Mouse (Mus musculus): Measurements from ENCODE around the gene Clock. TPM values are rescaled to one million over a fixed set of nuclear protein-coding genes. Genes with fewer than 3 reads are reported as not detected.

The Clock gene
- polyA plus RNA-seq (2016; fragmentation: Nextera tagmentation; extraction: Ambion mirVana): 14.7 and 15.3 TPM in 2 replicates

DNA sequence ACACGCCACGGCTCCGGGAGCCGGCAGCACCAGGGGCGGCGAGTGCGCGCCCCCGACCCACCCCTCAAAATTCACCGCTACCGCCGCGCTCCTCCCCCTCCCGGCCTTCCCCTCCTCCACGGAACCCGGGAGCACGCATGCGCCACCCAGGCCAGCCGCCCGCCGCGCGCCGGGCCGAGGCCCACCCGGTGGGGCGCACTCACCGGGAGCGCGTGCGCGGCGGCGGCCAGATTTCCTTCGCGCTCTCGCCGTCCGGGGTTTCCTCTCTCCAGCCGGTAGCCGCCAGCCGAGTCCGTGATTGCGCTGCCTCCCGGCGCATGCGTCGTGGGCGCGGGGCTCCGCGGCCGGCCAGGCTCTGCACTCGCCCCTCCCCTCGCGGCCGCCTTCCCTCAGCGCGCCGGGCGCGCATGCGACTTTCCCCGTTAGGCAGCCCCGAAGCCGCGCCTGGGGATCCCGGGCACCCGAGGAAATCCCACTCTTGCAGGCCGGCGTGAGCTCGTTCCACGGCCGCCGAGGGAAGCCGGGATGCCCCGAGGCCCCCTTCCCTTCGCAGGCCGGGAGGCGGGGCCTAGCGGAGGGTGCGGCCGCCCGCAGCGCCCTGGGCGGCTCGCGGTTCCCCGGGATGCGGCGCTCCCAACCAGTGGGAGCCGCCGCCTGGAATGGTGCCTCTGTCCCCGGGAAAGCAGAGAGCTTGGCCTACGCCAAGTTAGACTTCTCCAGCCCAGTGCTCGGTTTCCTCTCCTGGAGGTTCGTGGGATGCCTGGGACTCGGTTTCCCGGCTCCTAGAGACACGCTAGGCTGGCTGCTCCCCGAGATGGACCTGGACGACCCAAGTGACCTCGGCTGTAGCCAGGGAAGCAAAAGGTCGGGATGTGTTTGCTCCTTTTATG, at the start of gene Clock:
Gene Clock (minus strand): TSS at position 341 of the 890 bp plus-strand sequence.
- no peaks in the 10 kb centered on the region for H3K27me3 ChIP-seq
- no peaks in the 10 kb centered on the region for H3K9me3 ChIP-seq
- peak within 1 kb of the TSS; percentile 77 for H3K4me3 ChIP-seq
- peak within 1 kb of the TSS; percentile 97 for H3K27ac ChIP-seq (replicated peaks)
- H3K4me1 ChIP-seq: peaks cover 14% of the 10 kb centered on the region; the same call in 1 of the 2 replicates
- H3K36me3 ChIP-seq: no peaks in the 10 kb centered on the region
- peak within 1 kb of the TSS; percentile 87 for H3K9ac ChIP-seq (replicated peaks)
- under 1% methylated on average over 85 of the region's 104 CpGs for WGBS
- peak within 1 kb of the TSS; percentile 85 for H3K4me2 ChIP-seq (replicated peaks)
- peak; percentile 88 for ATAC-seq (ENCODE audit: low FRiP score, low read depth)

DNA sequence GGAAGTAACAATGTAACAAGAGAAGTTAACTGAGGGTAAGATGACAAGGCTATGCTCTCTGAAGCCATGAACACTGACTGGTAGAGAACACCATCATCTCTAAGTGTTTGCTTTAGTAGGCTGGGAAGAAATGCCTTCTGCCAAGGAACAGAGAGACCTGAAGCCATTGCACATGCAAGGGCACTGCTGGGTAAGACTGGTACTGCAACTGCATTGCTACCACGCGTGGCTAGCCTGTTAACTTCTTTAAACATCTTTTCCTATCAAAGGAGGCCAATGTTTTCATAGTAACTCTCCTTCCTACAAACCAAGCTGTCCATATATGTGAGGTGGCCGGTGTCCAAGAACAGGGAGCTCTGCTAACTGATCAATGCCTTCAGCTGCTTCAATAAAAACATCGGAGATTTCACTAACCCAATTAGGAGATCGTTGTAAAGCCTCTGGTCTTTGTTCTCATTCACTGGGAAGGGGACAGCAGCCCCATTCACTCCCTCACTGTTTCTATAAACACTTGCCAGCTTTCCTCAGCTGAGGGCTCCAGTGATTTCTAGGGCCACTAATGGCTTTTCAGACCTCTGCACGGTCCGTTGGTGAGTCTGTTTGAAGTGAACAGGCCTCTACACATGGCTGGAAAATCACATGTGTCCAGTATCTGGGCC, 47.5 kb upstream of the Clock start:
- no peak for ATAC-seq (ENCODE audit: low FRiP score, low read depth)
- H3K27me3 ChIP-seq: no peaks in the 10 kb centered on the region
- no peaks in the 10 kb centered on the region for H3K36me3 ChIP-seq
- H3K9me3 ChIP-seq: no peaks in the 10 kb centered on the region
- H3K9ac ChIP-seq (replicated peaks): no peak overlapping the region
- no peak overlapping the region for H3K27ac ChIP-seq (replicated peaks)
- H3K4me1 ChIP-seq: peaks cover 6% of the 10 kb centered on the region; the same call in 1 of the 2 replicates
- no peak overlapping the region for H3K4me2 ChIP-seq (replicated peaks)
- no peak overlapping the region for H3K4me3 ChIP-seq
- WGBS: 39% methylated on average over 7 of the region's 7 CpGs

DNA sequence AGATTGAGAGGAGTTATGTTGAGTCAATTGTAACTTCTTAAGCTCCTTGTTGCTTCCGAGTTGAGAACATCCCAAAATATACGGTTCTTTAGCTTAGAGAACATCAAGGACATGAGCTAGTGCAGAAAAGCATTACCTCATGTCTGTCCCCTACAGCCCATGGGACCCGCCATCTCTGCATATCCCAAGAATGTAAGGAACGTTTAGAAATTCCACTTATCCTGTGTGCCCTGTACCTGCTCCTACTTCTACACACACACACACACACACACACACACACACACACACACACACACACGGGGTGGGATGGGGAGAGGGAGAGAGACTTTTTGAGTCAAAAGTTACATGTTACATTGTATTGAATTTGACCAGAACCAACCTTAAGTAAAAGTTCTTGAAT, 46.9 kb upstream of the Clock start:
- H3K4me2 ChIP-seq (replicated peaks): no peak overlapping the region
- no peaks in the 10 kb centered on the region for H3K9me3 ChIP-seq
- H3K4me1 ChIP-seq: peaks cover 6% of the 10 kb centered on the region; the same call in 1 of the 2 replicates
- ATAC-seq (ENCODE audit: low FRiP score, low read depth): no peak
- H3K36me3 ChIP-seq: no peaks in the 10 kb centered on the region
- no peak overlapping the region for H3K9ac ChIP-seq (replicated peaks)
- H3K4me3 ChIP-seq: no peak overlapping the region
- no peaks in the 10 kb centered on the region for H3K27me3 ChIP-seq
- H3K27ac ChIP-seq (replicated peaks): no peak overlapping the region
- WGBS: 91% methylated on average over 5 of the region's 5 CpGs

GRCm38 (mm10) chr5:76346137-76346536, 41.5 kb upstream of the Clock start:
- Histone ChIP-seq H3K4me1 (no peaks in the 10 kb centered on the region), H3K9me3 (no peaks in the 10 kb centered on the region), H3K4me2 (replicated peaks) (no peak overlapping the region), H3K4me3 (no peak overlapping the region), H3K27me3 (no peaks in the 10 kb centered on the region), H3K27ac (replicated peaks) (no peak overlapping the region), H3K36me3 (no peaks in the 10 kb centered on the region), H3K9ac (replicated peaks) (no peak overlapping the region)
- no peak for ATAC-seq (ENCODE audit: low FRiP score, low read depth)
- 44% methylated on average over 2 of the region's 2 CpGs for WGBS

DNA sequence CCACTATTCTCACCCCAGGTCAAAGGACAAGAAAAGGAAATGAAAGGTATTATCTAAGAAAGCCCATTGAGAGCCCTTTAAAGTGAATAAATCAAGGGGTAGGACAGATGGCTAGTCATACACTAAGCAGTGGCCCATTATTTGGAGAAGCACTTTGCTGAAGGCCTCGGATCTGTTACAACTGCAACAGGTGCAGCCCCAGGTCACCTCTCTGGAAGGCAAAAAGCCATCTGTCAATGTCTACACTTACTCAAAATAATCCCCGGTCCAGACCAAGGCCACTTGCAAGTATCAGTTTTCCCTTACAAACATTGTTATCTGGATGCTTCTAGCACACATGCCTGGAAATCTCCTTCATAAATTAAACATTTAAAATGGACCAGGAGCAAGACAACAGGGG, 36.3 kb upstream of the Clock start:
- WGBS: 78% methylated on average over 2 of the region's 2 CpGs
- no peak overlapping the region for H3K4me3 ChIP-seq
- ATAC-seq (ENCODE audit: low FRiP score, low read depth): no peak

GRCm38 (mm10) chr5:76337100-76337499, 32.5 kb upstream of the Clock start:
- 85% methylated on average over 8 of the region's 8 CpGs for WGBS

More for the DNA sequence above, 36.3 kb upstream of the Clock start:
- Histone ChIP-seq H3K9ac (replicated peaks) (no peak overlapping the region), H3K4me2 (replicated peaks) (no peak overlapping the region), H3K4me1 (no peaks in the 10 kb centered on the region), H3K27ac (replicated peaks) (no peak overlapping the region), H3K36me3 (no peaks in the 10 kb centered on the region), H3K27me3 (no peaks in the 10 kb centered on the region), H3K9me3 (no peaks in the 10 kb centered on the region)

DNA sequence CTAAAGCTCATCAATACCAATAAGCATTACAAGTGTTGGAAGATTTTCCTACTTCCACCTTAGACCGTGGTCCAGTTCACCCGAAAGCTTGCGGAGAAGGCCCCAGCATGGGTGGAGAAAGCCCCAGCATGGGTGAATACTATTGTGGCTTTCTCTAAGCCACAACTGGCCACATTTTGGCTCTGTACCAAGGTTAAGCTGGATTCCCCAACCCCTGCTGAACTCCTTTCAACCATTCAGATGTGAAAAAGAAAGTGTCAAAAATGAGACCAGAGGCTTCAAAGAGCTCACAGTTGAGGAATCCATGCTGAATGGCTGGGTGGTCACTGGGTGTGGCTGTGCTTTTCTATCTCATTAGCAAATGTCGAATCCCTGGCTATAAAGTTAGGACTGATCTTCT, 29.2 kb upstream of the Clock start:
- Histone ChIP-seq H3K4me3 (no peak overlapping the region), H3K9ac (replicated peaks) (no peak overlapping the region), H3K36me3 (no peaks in the 10 kb centered on the region), H3K4me1 (no peaks in the 10 kb centered on the region), H3K27ac (replicated peaks) (no peak overlapping the region), H3K9me3 (no peaks in the 10 kb centered on the region), H3K4me2 (replicated peaks) (no peak overlapping the region), H3K27me3 (no peaks in the 10 kb centered on the region)
- ATAC-seq (ENCODE audit: low FRiP score, low read depth): no peak
- WGBS: 42% methylated on average over 4 of the region's 4 CpGs

More at GRCm38 (mm10) chr5:76337100-76337499, 32.5 kb upstream of the Clock start:
- no peak overlapping the region for H3K9ac ChIP-seq (replicated peaks)
- no peak overlapping the region for H3K4me3 ChIP-seq
- no peaks in the 10 kb centered on the region for H3K36me3 ChIP-seq
- ATAC-seq (ENCODE audit: low FRiP score, low read depth): no peak
- no peaks in the 10 kb centered on the region for H3K4me1 ChIP-seq
- no peak overlapping the region for H3K4me2 ChIP-seq (replicated peaks)
- no peaks in the 10 kb centered on the region for H3K9me3 ChIP-seq
- no peaks in the 10 kb centered on the region for H3K27me3 ChIP-seq
- no peak overlapping the region for H3K27ac ChIP-seq (replicated peaks)

DNA sequence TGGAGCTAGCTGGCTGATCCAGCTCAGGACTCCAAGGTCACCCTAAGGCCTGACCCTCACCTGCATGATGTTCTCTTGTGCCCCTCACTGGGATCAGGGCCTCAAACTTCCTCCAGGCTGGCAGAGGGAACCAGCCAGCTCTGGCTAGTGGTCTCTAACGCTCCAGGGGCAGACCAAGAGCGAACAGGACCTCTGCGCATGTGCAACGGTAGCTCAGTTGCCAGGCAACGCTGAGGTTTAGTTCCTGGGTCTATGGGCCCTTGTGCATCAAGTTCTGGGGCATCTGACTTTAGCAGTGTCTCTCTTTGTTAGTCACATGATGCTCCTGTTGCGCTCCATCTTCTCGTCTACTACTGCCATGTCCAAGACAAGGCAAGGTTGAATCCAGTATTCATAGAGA, 26.4 kb upstream of the Clock start, which contains the start of gene Pdcl2:
Gene Pdcl2 (minus strand): TSS at position 204 of the 400 bp plus-strand sequence.
- Histone ChIP-seq H3K27ac (replicated peaks) (no peak within 1 kb of the TSS), H3K4me3 (no peak within 1 kb of the TSS), H3K4me2 (replicated peaks) (no peak within 1 kb of the TSS), H3K27me3 (no peaks in the 10 kb centered on the region), H3K9ac (replicated peaks) (no peak within 1 kb of the TSS), H3K4me1 (no peaks in the 10 kb centered on the region), H3K9me3 (no peaks in the 10 kb centered on the region), H3K36me3 (no peaks in the 10 kb centered on the region)
- no peak for ATAC-seq (ENCODE audit: low FRiP score, low read depth)
- 90% methylated on average over 7 of the region's 7 CpGs for WGBS

DNA sequence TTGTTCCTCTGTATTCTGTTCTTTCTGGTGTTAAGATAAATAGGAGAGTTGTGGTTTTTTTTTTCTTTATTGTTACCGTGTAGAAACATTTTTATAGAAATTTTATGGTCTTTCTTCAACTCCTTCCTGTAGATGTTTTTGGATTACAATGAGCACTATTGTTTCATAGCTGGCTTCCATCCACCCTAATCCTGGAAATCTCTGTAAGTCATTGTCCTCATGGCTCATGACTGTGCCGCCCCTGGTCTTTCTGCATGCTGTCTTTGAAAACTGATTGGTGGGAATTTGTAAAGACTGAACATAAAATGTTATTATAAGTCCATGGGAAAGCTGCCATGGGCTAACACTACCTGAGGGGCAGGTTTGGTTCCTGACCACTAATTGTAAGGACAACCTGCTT, 22.7 kb upstream of the Clock start:
- ATAC-seq (ENCODE audit: low FRiP score, low read depth): no peak
- no peak overlapping the region for H3K4me3 ChIP-seq
- H3K9ac ChIP-seq (replicated peaks): no peak overlapping the region
- H3K27me3 ChIP-seq: no peaks in the 10 kb centered on the region; the same call in 1 of the 2 replicates
- no peak overlapping the region for H3K4me2 ChIP-seq (replicated peaks)
- 58% methylated on average over 2 of the region's 2 CpGs for WGBS
- H3K27ac ChIP-seq (replicated peaks): no peak overlapping the region
- no peaks in the 10 kb centered on the region for H3K4me1 ChIP-seq
- no peaks in the 10 kb centered on the region for H3K36me3 ChIP-seq
- no peaks in the 10 kb centered on the region for H3K9me3 ChIP-seq

GRCm38 (mm10) chr5:76325113-76325512, 20.5 kb upstream of the Clock start:
- Histone ChIP-seq H3K27me3 (no peaks in the 10 kb centered on the region; the same call in 1 of the 2 replicates), H3K4me1 (peaks cover 7% of the 10 kb centered on the region), H3K27ac (replicated peaks) (no peak overlapping the region), H3K36me3 (no peaks in the 10 kb centered on the region), H3K9me3 (no peaks in the 10 kb centered on the region), H3K4me3 (no peak overlapping the region), H3K4me2 (replicated peaks) (no peak overlapping the region), H3K9ac (replicated peaks) (no peak overlapping the region)
- no peak for ATAC-seq (ENCODE audit: low FRiP score, low read depth)
- 88% methylated on average over 4 of the region's 4 CpGs for WGBS

- WGBS: 14% methylated on average over 11 of the region's 11 CpGs
- peaks cover 3% of the 10 kb centered on the region; the same call in 1 of the 2 replicates for H3K27me3 ChIP-seq
These were observed 16.9 kb upstream of the Clock start for GRCm38 (mm10) chr5:76321249-76322196.

More at GRCm38 (mm10) chr5:76321249-76322196, 16.9 kb upstream of the Clock start:
- Histone ChIP-seq H3K9me3 (no peaks in the 10 kb centered on the region), H3K4me2 (replicated peaks) (no peak overlapping the region), H3K9ac (replicated peaks) (no peak overlapping the region), H3K4me3 (no peak overlapping the region), H3K27ac (replicated peaks) (no peak overlapping the region), H3K36me3 (no peaks in the 10 kb centered on the region), H3K4me1 (peaks cover 7% of the 10 kb centered on the region)
- ATAC-seq (ENCODE audit: low FRiP score, low read depth): 0 out of 2 replicates have a peak, but pooled peaks have one; percentile 19
